Mouse (Mus musculus): Measurements from ENCODE around the gene Obp2a. TPM values are rescaled to one million over a fixed set of nuclear protein-coding genes. Genes with fewer than 3 reads are reported as not detected.
"Not testable (repeated sequence)": the region's sequence is repeated elsewhere in the genome, so short reads cannot be mapped to it uniquely, and the experiment has no call there.

Gene Obp2a
- total RNA-seq, 2 experiments from 2014 or later: not detected

GRCm38 (mm10) chr2:25686941-25687340, 12.9 kb upstream of the Obp2a start:
- no peak for DNase-seq (ENCODE audit: low spot score in 2 of 2)
- Histone ChIP-seq H3K27ac (no peak overlapping the region), H3K4me3 (no peak overlapping the region)
- no peak for TF ChIP-seq CTCF (conservative IDR thresholded peaks at IDR 0.05)

- peak; percentile 91 for TF ChIP-seq CTCF (conservative IDR thresholded peaks at IDR 0.05)
- Histone ChIP-seq H3K4me3 (no peak overlapping the region), H3K27ac (no peak overlapping the region)
- DNase-seq (ENCODE audit: low spot score in 2 of 2): peak in 1 of 2 experiments; percentile 73
Measured at GRCm38 (mm10) chr2:25694605-25695004, 5.2 kb upstream of the Obp2a start.

GRCm38 (mm10) chr2:25696951-25697350, 2.9 kb upstream of the Obp2a start:
- no peak for DNase-seq (ENCODE audit: low spot score in 2 of 2)
- Histone ChIP-seq H3K4me3 (no peak overlapping the region), H3K27ac (no peak overlapping the region)
- TF ChIP-seq CTCF (conservative IDR thresholded peaks at IDR 0.05): no peak

DNA sequence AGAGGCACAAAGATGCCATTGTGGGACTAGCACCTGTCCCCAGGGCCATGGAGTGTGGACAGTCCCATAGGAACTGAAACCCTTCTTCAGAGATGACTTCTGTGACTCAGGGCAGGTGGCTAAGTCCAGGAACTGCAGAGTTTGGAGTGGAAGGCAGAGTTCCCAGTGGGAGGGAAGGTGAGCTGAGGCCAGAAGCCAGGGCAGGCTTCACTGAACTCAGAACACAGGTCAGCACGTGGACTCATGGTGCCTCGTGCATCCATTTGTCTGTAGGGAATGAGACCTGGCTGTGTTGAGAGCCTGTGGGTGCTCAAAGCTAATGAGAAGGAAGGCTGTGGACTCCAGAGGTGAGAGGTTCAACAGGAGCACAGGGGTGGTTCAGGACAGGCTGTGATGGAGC, 1.1 kb upstream of the Obp2a start:
- no peak overlapping the region for H3K4me3 ChIP-seq
- TF ChIP-seq CTCF (conservative IDR thresholded peaks at IDR 0.05): no peak
- no peak overlapping the region for H3K27ac ChIP-seq
- DNase-seq (ENCODE audit: low spot score in 2 of 2): no peak

- no peak for TF ChIP-seq CTCF (conservative IDR thresholded peaks at IDR 0.05)
- DNase-seq (ENCODE audit: low spot score in 2 of 2): no peak
- Histone ChIP-seq H3K4me3 (no peak overlapping the region), H3K27ac (no peak overlapping the region)
Measured at GRCm38 (mm10) chr2:25701001-25701400, 1.2 kb downstream of the Obp2a start.

DNA sequence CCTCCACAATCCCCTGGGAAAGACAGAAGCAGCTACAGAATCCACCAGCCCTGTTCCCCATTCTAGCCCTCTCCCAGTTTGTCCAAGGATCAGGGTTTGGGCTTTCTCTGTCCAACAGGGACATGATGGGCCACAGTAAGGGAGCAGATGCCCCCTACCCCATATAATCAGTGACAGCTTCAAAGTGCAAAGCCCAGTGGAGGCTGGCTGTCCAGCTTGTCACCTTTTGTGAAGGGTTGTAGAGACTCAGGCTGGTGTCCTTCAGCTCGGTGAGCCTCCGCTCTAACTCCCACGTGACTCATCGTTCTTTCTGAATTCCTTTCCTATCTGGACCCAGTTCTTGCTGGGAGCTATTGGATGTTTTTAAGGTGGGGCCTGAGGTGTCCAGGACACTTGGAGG, 3.9 kb downstream of the Obp2a start:
- TF ChIP-seq CTCF (conservative IDR thresholded peaks at IDR 0.05): no peak
- Histone ChIP-seq H3K4me3 (no peak overlapping the region), H3K27ac (no peak overlapping the region)
- no peak for DNase-seq (ENCODE audit: low spot score in 2 of 2)

DNA sequence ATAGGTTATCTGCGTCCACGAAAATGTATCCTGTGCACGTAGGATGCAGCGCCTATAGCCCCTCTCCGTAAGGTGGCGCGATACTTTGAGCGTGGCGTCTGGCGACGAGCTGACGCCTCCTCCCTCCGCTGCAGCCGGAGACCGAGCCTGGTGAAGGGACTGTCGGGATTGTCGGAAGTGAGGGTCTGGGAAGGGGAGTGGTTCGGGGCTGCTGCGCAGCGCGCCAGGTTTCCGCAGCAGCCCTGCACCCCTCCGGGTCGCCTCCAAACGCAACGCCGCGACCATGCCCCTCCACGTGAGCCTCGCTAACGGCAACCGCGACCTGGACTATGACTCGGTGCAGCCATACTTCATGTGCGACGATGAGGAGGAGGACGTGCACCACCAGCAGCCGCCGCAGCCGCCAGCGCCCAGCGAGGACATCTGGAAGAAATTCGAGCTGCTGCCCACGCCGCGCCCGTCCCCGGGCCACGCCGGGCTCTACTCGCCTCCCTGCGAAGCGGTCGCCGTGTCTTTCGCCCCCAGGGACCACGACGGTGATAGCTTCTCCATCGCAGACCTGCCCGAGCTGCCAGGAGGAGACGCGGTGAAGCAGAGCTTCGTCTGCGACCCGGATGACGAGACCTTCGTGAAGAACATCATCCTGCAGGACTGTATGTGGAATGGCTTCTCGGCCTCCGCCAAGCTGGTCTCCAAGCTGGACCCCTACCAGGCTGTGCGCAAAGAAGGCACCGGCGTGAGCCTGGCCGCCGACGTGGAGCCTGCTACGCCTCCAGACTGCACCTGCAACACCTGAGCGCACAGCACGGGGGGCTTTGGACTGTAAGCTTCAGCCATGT, 7.0 kb downstream of the Obp2a start, which contains the start of gene Bmyc:
TSS of gene Bmyc (plus strand) at position 97 of the 839 bp plus-strand sequence.
- H3K27ac ChIP-seq: peak within 1 kb of the TSS; percentile 98
- peak; percentile 77 for TF ChIP-seq CTCF (conservative IDR thresholded peaks at IDR 0.05)
- peak within 1 kb of the TSS; percentile 97 for H3K4me3 ChIP-seq
- DNase-seq (ENCODE audit: low spot score in 2 of 2): peak; percentile 89 to 94

DNA sequence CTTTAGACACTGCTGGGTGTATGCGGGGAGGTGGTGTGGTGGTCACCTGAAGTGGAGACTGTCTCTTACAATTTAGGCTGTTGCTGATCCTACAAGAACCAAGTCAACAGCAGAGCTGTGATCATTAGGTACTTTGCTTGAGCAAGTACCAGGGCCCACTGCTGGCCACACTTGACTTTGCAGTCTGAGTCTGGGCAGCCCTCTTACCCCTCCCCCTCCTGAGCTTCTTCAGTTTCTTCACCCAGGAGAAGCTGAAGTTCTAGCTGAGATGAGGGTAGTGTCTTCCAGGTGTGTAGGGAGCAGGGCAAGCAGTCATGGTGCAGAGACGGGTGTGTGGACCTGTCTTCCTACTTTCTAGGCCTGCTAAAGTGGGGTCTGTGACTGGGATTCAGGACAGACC, 8.3 kb downstream of the Obp2a start:
- DNase-seq (ENCODE audit: low spot score in 2 of 2): peak; percentile 35 to 37

GRCm38 (mm10) chr2:25709056-25709455, 9.2 kb downstream of the Obp2a start:
- H3K4me3 ChIP-seq; DNase-seq (ENCODE audit: low spot score in 2 of 2): not testable (repeated sequence)
- peak overlapping the region; percentile 98 for H3K27ac ChIP-seq

More for the DNA sequence above, 8.3 kb downstream of the Obp2a start:
- H3K27ac ChIP-seq: peak overlapping the region; percentile 98
- peak overlapping the region; percentile 97 for H3K4me3 ChIP-seq
- TF ChIP-seq CTCF (conservative IDR thresholded peaks at IDR 0.05): peak; percentile 72

DNA sequence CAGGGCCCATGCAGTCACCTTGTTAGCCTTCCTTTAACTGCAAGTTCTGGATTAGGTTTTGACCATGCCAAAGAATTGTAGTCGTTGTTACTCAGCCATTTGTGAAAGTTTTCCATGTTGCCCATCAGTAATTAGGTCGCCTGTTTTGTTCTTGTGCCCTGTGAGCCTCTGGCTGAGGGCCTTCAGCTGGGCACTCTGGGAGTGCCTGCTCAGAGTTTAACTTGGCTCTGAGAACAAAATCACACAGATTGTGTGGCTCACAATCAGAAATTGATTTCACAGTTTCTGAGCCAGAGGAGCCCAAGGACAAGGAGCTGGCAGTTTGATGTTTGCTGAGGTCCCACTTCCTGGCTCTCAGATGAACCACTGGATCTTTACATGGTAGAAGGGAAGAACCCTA, 9.9 kb downstream of the Obp2a start:
- H3K27ac ChIP-seq: peak overlapping the region; percentile 98; the same call in 1 of the 2 replicates
- not testable (repeated sequence) for DNase-seq (ENCODE audit: low spot score in 2 of 2); H3K4me3 ChIP-seq

DNA sequence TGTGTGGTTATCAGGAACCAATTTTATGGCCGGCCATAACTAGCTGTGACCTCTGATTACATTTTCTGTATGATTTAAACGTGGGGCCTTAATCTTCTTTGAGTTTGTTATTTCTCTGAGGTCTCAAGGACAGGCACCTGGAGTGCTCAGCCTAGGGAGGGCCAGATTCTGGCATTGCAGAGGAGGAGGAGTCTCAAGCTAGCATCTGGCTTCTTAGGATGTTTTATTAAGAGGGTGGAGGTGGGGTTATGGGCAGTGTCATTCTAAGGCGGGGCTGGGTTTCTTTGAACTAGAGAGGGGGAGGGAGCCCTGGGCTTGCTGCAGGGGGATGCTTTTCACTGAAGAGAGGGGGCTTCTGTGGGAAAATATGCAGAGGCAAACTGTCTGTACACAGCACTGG, 11.8 kb downstream of the Obp2a start:
- DNase-seq (ENCODE audit: low spot score in 2 of 2); H3K4me3 ChIP-seq: not testable (repeated sequence)

GRCm38 (mm10) chr2:25717222-25717621, 17.4 kb downstream of the Obp2a start:
- no peak overlapping the region for H3K27ac ChIP-seq
- TF ChIP-seq CTCF (conservative IDR thresholded peaks at IDR 0.05): no peak
- DNase-seq (ENCODE audit: low spot score in 2 of 2): no peak
- no peak overlapping the region for H3K4me3 ChIP-seq

More for the DNA sequence above, 11.8 kb downstream of the Obp2a start:
- not testable (repeated sequence) for H3K27ac ChIP-seq

GRCm38 (mm10) chr2:25733199-25733930, 33.5 kb downstream of the Obp2a start:
- DNase-seq (ENCODE audit: low spot score in 2 of 2): no peak
- no peak overlapping the region for H3K4me3 ChIP-seq
- TF ChIP-seq CTCF (conservative IDR thresholded peaks at IDR 0.05): no peak
- H3K27ac ChIP-seq: no peak overlapping the region

- DNase-seq (ENCODE audit: low spot score in 2 of 2); H3K27ac ChIP-seq; H3K4me3 ChIP-seq: not testable (repeated sequence)
Measured at GRCm38 (mm10) chr2:25736709-25737108, 36.9 kb downstream of the Obp2a start, which contains the start of gene Obp2b. Gene Obp2b (plus strand): TSS chr2:25737009.
